Mouse (Mus musculus) G1E (cell line): Measurements from ENCODE around the gene Ube2d2b.

Experiments used
- CTCF ChIP-seq: IDR thresholded peaks from 2 replicates; pipeline ENCODE4 v1.5.1; 2012; ENCODE audit warnings: low read depth, low read length, inconsistent platforms, mixed read lengths
- GATA1 ChIP-seq: IDR thresholded peaks from 2 replicates; pipeline ENCODE4 v1.6.1; 2012; ENCODE audit warnings: borderline replicate concordance, low read length, inconsistent platforms, mixed read lengths
- GATA2 ChIP-seq: IDR thresholded peaks from 2 replicates; pipeline ENCODE4 v1.6.1; 2012; ENCODE audit warnings: low read depth, low read length, inconsistent platforms, borderline replicate concordance
- POLR2AphosphoS5 ChIP-seq: IDR thresholded peaks from 2 replicates; pipeline ENCODE4 v1.6.1; 2012; ENCODE audit warnings: low read depth, low read length, inconsistent platforms; ENCODE audit not compliant: insufficient replicate concordance

- TF ChIP-seq CTCF (no peak), GATA1 (no peak), GATA2 (no peak), POLR2AphosphoS5 (no peak)
These were observed 47.2 kb downstream of the Ube2d2b start for GRCm38 (mm10) chr5:107877053-107877452.
